Mouse (Mus musculus) forebrain, postnatal 0 days (tissue): ENCODE data around the gene Plekhn1. TPM values are rescaled to one million over a fixed set of nuclear protein-coding genes. Genes with fewer than 3 reads are reported as not detected.
A peak's percentile ranks its signal among the peaks of the same experiment; 100 is the strongest.

Source experiments
- ATAC-seq: fragments of 200-750 bp; cut with Nextera tagmentation; 2 replicates; pipeline ENCODE4 v1.8.0; 2017; ENCODE audit warnings: mild to moderate bottlenecking, moderate library complexity
- DNase-seq: peaks from one replicate; pipeline ENCODE4 v3.0.0-alpha.2; 2015
- H3K27ac ChIP-seq: fragments of 300-500 bp; sonication (generic); 2 replicates; pipeline ENCODE4 v1.5.1; 2014; ENCODE audit warnings: low read depth, mild to moderate bottlenecking, antibody characterized with exemption, low read length, moderate library complexity, mixed read lengths
- H3K27me3 ChIP-seq: fragments of 300-500 bp; sonication (generic); 2 replicates; pipeline ENCODE4 v1.6.1; 2014; ENCODE audit warnings: mild to moderate bottlenecking, low read length, mixed read lengths; ENCODE audit not compliant: insufficient read depth
- H3K36me3 ChIP-seq: fragments of 300-500 bp; sonication (generic); 2 replicates; pipeline ENCODE4 v1.6.1; 2014; ENCODE audit warnings: mild to moderate bottlenecking, moderate library complexity; ENCODE audit not compliant: insufficient read depth
- H3K4me1 ChIP-seq: fragments of 300-500 bp; sonication (generic); 2 replicates; pipeline ENCODE4 v1.6.1; 2014; ENCODE audit warnings: antibody characterized with exemption; ENCODE audit not compliant: insufficient read depth
- H3K4me2 ChIP-seq: fragments of 300-500 bp; sonication (generic); 2 replicates; pipeline ENCODE4 v1.6.1; 2014; ENCODE audit warnings: low read depth, mild to moderate bottlenecking, moderate library complexity
- H3K4me3 ChIP-seq: fragments of 300-500 bp; sonication (generic); 2 replicates; pipeline ENCODE4 v1.5.1; 2014; ENCODE audit warnings: low read depth, low read length, mixed read lengths
- H3K9ac ChIP-seq: fragments of 300-500 bp; sonication (generic); 2 replicates; pipeline ENCODE4 v1.6.1; 2014; ENCODE audit warnings: mild to moderate bottlenecking
- H3K9me3 ChIP-seq: fragments of 300-500 bp; sonication (generic); 2 replicates; pipeline ENCODE4 v1.6.1; 2016; ENCODE audit warnings: low read length
- CTCF ChIP-seq: sonication (generic); IDR thresholded peaks from 2 replicates; pipeline ENCODE4 v1.5.1; 2016; ENCODE audit warnings: antibody characterized with exemption, control low read depth, low read depth
- WGBS: fragments of 180-500 bp; shearing (Covaris S2); extraction: QIAGEN DNeasy Blood & Tissue Kit; methylation state at CpG from one replicate; pipeline ENCODE4 v1.1.7; 2014; 5-methylcytosine and 5-hydroxymethylcytosine counted together
- polyA plus RNA-seq: library from polyadenylated mRNA; unstranded; fragments of >200 nt; fragmentation: Nextera tagmentation; extraction: Ambion mirVana; gene quantifications from 2 replicates; pipeline ENCODE4 v1.2.1, GENCODE M21; 2015
- total RNA-seq: library from RNA; depleted of rRNA; stranded (reverse); fragments of >200 nt; gene quantifications from 2 replicates; pipeline ENCODE4 v1.2.3, GENCODE M21; 2014; rRNA removed

Gene Plekhn1
- total RNA-seq: 37.2 and 43.7 TPM in 2 replicates
- 11.8 and 14.3 TPM in 2 replicates for polyA plus RNA-seq

GRCm38 (mm10) chr4:156234701-156235213, at the start of gene Plekhn1:
Gene Plekhn1 (minus strand): TSS chr4:156234857.
- Histone ChIP-seq H3K4me2 (peak within 1 kb of the TSS; percentile 87), H3K4me1 (peaks cover 8% of the 10 kb centered on the region; the same call in 1 of the 2 replicates), H3K36me3 (peaks cover 54% of the 10 kb centered on the region), H3K27me3 (no peaks in the 10 kb centered on the region), H3K27ac (peak within 1 kb of the TSS; percentile 88), H3K9me3 (no peaks in the 10 kb centered on the region), H3K9ac (peak within 1 kb of the TSS; percentile 79), H3K4me3 (peak within 1 kb of the TSS; percentile 89)
- WGBS: under 1% methylated on average over 46 of the region's 48 CpGs
- ATAC-seq (peak; percentile 62), DNase-seq (peak; percentile 84)
- TF ChIP-seq CTCF: no peak

GRCm38 (mm10) chr4:156255078-156255839, 20.6 kb upstream of the Plekhn1 start, which contains the start of gene Samd11:
Gene Samd11 (minus strand): TSS chr4:156255657.
- Histone ChIP-seq H3K36me3 (no peaks in the 10 kb centered on the region), H3K27ac (no peak within 1 kb of the TSS), H3K9me3 (no peaks in the 10 kb centered on the region), H3K4me3 (peak within 1 kb of the TSS; percentile 21; the same call in 1 of the 2 replicates), H3K4me2 (peak within 1 kb of the TSS; percentile 30), H3K4me1 (no peaks in the 10 kb centered on the region), H3K9ac (no peak within 1 kb of the TSS), H3K27me3 (peaks cover 14% of the 10 kb centered on the region)
- no peak for TF ChIP-seq CTCF
- 8% methylated on average over 26 of the region's 26 CpGs for WGBS
- ATAC-seq (peak; percentile 28), DNase-seq (no peak)

GRCm38 (mm10) chr4:156254361-156255077, 19.9 kb upstream of the Plekhn1 start:
- Histone ChIP-seq H3K27me3 (peaks cover 14% of the 10 kb centered on the region), H3K9ac (no peak overlapping the region), H3K36me3 (peaks cover 2% of the 10 kb centered on the region; the same call in 1 of the 2 replicates), H3K4me1 (no peaks in the 10 kb centered on the region), H3K27ac (no peak overlapping the region), H3K4me3 (peak overlapping the region; percentile 21), H3K4me2 (peak overlapping the region; percentile 30), H3K9me3 (no peaks in the 10 kb centered on the region)
- 4% methylated on average over 30 of the region's 30 CpGs for WGBS
- TF ChIP-seq CTCF: no peak
- peak; percentile 71 for ATAC-seq
- peak; percentile 53 for DNase-seq

- no peaks in the 10 kb centered on the region for H3K9me3 ChIP-seq
- TF ChIP-seq CTCF: no peak
- DNase-seq (no peak), ATAC-seq (no peak)
- no peak overlapping the region for H3K27ac ChIP-seq
- H3K4me3 ChIP-seq: no peak overlapping the region
- peaks cover 14% of the 10 kb centered on the region for H3K36me3 ChIP-seq
- H3K4me2 ChIP-seq: no peak overlapping the region
- no peaks in the 10 kb centered on the region for H3K4me1 ChIP-seq
- H3K27me3 ChIP-seq: peaks cover 14% of the 10 kb centered on the region
- H3K9ac ChIP-seq: no peak overlapping the region
- WGBS: 50% methylated on average over 7 of the region's 7 CpGs
Observed at GRCm38 (mm10) chr4:156253043-156253442, 18.4 kb upstream of the Plekhn1 start.

GRCm38 (mm10) chr4:156252619-156253018, 18.0 kb upstream of the Plekhn1 start:
- no peak for ATAC-seq
- 43% methylated on average over 3 of the region's 3 CpGs for WGBS
- no peaks in the 10 kb centered on the region for H3K4me1 ChIP-seq
- H3K9me3 ChIP-seq: no peaks in the 10 kb centered on the region
- peaks cover 14% of the 10 kb centered on the region for H3K27me3 ChIP-seq
- no peak for TF ChIP-seq CTCF
- no peak overlapping the region for H3K9ac ChIP-seq
- H3K36me3 ChIP-seq: peaks cover 19% of the 10 kb centered on the region
- no peak overlapping the region for H3K4me2 ChIP-seq
- no peak overlapping the region for H3K27ac ChIP-seq
- H3K4me3 ChIP-seq: no peak overlapping the region
- DNase-seq: no peak

GRCm38 (mm10) chr4:156252140-156252539, 17.5 kb upstream of the Plekhn1 start:
- H3K36me3 ChIP-seq: peaks cover 23% of the 10 kb centered on the region
- no peak for TF ChIP-seq CTCF
- no peak overlapping the region for H3K4me3 ChIP-seq
- no peaks in the 10 kb centered on the region for H3K9me3 ChIP-seq
- no peak for DNase-seq
- no peak overlapping the region for H3K4me2 ChIP-seq
- no peak overlapping the region for H3K9ac ChIP-seq
- peaks cover 14% of the 10 kb centered on the region for H3K27me3 ChIP-seq
- no peak overlapping the region for H3K27ac ChIP-seq
- 37% methylated on average over 7 of the region's 7 CpGs for WGBS
- ATAC-seq: no peak
- no peaks in the 10 kb centered on the region for H3K4me1 ChIP-seq
